Mouse (Mus musculus) bone marrow, adult 2 months (tissue): ENCODE results near the gene Trpc5.

ENCODE experiments used
- CTCF ChIP-seq: fragments of 200-500 bp; IDR thresholded peaks from 2 replicates; pipeline ENCODE4 v1.5.1; 2011; ENCODE audit warnings: low read length, control low read depth; ENCODE audit not compliant: control insufficient read depth, insufficient read depth
- POLR2A ChIP-seq: fragments of 200-500 bp; IDR thresholded peaks from 2 replicates; pipeline ENCODE4 v1.6.1; 2011; ENCODE audit warnings: low read depth, mild to moderate bottlenecking, control low read depth, low read length, borderline replicate concordance; ENCODE audit not compliant: control insufficient read depth

- TF ChIP-seq CTCF, result no peak
- TF ChIP-seq POLR2A, result no peak
Observed at GRCm38 (mm10) chrX:144689859-144690181, 1.8 kb upstream of the Trpc5 start.
